Mouse (Mus musculus) frontal cortex, postnatal 10 days (tissue): ENCODE measurements around the gene Ptprd.

Experiments
- DNase-seq, 2 experiments: peaks; one replicate each; pipeline ENCODE4 v3.0.0; 2022; ENCODE audit warnings: low spot score in 2 of 2, mixed read lengths in 1 of 2

Gene Ptprd

DNA sequence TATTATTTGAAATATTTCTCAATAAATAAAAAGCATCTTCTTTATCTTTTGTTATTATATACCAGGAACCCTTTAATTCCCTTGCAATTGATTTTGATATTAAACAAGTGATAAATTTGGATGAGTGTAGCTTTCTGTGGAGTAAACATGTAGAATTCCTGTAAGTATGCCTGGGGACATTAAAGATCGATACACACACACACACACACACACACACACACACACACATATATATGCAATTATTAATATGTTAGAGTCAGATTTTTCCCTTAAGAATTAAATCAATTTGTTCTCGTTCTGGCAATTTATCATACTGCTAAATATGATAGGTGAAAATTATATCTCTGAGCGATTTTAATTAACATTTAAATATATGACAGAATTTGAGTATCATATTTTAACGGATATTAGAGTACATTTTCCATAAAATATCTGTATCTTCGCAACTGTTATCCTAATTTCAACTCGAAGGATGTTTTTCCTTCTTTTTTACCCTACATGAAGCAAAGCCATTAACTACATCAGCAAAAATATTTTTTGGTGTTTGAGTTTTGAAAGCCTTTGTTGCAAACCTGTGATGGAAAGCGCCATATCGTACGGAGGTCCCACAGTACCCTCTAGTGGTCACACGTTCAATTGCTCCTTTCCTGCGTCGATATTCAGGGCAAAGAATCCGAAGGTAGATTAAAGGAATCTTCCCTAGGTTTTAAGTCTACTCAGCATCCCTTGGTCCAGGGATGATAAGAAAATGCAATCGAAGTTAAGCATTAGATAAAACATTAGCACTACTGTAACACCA is 653.2 kb downstream of the Ptprd start:
- DNase-seq: peak in 1 of 2 experiments; percentile 27

DNA sequence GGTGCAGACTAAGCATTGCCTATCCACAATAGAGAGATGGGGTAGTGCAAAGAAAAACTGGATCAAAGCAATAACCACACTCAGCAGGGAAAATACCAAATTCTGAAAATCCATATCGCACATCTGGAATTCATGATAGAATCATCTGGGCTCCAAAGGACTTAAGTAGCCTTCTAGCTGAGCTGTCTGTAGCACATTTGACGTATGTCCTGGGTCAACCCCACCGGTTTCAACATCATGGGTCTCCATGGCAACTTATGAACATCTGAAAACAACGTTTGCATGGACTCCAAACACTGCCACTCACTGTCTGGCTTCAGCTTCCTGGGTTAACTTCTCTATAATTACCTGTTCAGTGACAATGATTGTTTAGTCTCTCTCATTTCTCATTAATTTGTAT is 655.9 kb downstream of the Ptprd start:
- no peak for DNase-seq

DNA sequence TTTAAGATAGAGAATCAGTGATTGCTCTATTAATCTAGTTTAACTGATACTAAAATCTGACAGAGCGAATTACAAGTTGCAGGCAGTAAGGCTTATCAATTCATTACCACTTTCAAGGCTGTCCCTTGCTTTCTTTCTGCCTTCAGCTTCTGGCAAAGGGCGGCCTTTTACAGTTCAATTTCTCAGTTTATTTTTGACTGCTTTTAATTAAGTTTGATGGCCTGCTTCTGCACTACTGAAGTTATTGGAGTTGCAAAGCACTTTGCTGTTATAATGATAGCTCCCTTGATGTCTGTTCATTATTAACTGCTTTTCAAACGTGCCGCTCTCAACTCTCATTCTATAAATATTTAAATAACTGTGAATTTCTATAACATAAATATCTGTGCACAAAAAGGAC is 673.9 kb downstream of the Ptprd start:
- no peak for DNase-seq

DNA sequence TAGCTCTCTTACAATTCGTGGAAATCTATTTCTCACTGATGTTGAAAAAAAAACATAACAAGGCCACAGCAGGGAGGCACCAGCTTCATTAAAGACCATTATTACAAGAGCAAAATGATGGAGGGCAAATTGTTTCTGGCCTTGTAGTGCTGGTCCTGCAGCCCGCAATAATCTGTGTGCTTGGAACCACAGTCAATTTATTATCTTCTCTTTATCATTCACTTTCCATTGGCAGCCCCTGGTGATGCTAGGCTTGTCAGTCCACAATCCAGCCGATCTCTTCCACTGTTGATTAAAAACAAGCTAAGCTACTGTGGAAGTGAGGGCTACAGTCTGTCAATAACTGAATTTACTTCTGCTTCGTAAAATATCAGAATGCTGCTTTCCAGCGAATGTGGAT is 674.4 kb downstream of the Ptprd start:
- no peak for DNase-seq

DNA sequence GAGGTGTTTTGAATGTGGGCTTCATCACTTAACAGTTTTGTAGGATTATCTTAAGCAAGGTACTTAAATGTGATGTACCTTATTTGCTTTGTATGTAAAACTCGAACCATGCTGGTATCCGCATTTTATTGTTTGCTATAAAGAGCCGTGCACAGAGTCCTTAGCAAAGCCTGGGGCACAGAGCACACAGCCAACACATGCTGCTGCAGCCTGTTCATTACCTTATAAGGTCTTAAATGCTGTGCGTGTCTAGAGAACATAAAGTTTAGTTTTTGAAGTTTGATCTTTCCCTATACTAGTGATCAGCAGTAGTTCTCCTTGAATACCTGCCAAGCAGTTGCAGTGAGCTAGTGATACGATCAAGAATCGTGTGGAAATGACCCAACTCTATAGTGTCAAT is 676.2 kb downstream of the Ptprd start:
- no peak for DNase-seq

DNA sequence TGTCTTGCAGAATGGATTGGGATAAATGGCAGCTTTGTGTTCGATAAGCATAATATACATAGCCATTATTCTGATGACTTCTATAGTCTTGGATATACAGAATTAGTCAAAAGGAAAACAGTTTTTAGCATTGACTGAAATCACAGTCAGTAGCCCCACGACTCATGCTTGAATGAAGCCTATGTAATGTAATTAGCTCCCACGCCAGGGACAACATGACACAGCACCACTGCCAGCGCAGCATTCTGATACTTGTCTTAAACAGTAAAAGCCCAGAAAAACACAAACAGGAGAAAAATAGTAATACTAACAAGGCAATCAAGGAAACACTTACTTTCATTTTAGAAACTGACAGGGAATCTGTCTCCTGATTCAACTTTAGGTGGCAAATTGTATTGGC is 677.2 kb downstream of the Ptprd start:
- DNase-seq: no peak

DNA sequence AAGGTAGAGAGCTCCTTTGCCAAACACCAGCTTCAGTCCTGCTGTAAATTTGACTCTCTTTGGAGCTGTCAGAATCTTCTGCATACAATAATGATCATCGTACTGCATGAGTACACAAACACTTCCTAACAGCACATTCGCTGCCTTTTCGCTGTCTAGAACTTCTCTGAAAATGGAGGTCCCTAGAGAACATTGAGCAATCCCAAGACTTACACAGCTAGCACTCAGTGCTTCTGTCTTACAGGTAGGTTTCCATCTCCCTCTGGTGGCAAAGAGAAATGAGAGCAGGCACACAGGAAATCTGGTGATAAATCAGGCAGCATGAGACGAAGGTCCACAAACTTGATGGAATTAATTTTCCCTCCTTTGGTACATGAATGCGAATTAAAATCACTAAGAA is 692.6 kb downstream of the Ptprd start:
- no peak for DNase-seq

DNA sequence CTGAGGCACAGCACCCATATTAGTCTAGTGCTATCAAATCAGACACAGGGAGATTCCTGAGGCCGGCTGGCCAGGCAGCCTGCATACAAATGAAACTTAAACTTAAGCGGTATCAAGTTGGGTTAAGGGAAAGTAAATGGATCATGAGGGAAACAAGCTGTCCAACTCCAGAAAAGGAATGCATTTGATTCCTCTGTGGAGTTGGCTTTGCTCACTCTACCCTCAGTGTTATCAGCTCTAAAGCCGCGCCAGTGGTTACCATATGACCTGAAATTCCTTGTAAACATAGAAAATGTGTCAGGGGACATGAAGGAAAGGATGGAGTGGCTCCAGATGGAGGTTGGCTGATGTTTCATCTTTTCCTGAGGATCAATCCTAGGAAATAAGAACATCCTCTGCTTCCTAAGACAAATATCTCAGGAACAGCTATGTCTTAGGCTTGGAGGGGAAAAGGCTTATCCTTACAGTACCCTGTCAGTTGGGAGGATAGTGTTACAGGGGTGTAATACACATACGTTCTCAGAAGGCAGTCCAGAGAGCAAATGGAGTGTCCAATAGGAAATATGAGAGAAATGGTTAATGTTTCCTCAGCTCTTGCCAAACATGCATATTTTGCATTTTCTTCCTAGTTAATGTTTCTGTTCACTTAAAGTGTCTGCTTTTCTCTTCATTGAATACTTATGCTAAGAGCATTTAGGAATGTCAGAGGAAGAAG is 697.7 kb downstream of the Ptprd start:
- no peak for DNase-seq

DNA sequence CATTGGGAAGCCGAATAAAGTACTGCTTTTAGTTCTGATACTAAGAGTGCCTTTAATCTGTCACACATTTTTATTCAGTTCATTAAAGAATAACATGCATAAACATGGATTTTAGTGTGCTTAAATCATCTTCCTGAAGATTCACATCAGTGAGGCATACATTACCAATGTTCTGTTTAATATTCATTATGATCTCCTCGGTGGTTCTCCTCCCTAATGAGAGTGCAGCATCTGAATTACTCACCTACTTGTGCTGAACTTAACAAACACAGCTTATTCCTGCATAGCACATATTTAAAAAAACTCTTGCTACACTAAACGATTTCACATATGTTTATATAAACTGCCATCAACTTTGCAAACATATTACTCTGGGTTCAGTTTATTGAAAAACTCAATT is 698.7 kb downstream of the Ptprd start:
- DNase-seq: no peak

DNA sequence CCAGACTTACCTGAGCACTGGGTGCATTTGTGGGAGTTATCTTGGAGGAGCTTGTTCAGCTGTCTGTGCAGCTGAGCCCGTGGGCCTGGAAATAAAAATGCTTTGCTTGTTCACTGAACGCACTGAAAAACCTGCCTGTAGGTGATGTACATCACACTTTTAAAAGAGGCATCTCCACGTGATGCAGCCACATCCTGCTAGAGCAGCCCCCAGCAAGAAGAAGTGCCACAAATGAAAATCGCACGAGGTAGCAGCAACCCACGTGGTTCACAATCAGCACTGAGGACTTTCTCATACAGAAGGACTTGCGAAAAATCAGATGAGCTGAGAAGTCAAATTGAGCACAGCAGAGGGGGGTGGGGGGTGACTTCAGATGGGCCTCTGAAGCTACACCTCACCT is 757.7 kb downstream of the Ptprd start:
- no peak for DNase-seq

DNA sequence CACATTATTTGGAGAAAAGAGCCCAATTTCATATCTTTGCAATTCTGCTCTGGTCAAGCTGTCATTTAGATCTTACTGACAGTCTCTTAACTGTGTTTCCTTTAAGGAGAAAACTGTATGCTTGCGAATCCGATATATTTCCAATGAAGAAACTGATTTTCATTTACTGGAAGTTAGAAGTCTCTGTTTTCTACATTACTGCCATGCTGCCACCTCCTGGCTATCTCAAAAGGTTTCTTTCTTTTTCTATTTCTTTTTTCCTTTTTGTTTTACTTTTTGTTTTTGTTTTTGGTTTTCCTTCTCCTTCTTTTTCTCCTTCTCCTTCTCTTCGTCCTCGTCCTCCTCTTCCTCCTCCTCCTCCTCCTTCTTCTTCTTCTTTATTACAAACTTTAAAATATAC is 812.6 kb downstream of the Ptprd start:
- no peak for DNase-seq

DNA sequence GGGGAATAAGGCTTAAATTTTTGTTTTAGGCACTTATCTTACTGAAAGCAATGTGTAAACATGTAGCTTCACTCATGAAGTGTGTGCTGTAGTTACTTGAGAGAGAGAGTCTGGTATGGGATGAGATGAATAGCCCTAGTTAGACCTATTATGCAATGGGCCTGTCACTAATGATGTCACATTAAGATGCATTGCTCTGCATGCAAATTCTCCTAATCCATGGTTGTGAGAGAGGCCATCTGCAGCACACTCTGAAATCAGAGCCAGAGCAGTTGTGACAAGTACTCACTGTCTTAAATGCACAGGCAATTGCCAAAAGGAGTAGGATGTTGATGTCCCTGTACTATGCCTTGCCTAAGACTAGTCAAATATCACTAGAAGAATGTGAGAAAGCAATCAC is 850.0 kb downstream of the Ptprd start:
- no peak for DNase-seq

DNA sequence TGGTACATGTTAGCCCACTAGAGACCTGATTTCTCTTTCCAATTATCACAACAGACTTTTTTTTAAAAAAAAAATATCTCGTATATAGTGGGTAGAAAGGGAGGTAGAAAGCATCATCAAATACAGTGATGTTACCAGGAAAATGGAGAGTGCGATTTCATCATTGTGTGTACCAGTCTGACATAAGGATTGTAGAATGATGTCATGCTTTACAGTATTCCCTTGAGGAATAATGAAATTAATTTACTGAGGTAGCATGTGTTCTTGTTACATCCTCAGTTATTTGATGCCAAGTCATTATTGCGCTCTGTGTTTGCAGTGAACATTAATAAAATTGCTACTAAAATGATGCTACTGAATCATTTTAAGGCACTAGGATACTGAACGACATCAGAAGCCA is 884.6 kb downstream of the Ptprd start:
- no peak for DNase-seq

DNA sequence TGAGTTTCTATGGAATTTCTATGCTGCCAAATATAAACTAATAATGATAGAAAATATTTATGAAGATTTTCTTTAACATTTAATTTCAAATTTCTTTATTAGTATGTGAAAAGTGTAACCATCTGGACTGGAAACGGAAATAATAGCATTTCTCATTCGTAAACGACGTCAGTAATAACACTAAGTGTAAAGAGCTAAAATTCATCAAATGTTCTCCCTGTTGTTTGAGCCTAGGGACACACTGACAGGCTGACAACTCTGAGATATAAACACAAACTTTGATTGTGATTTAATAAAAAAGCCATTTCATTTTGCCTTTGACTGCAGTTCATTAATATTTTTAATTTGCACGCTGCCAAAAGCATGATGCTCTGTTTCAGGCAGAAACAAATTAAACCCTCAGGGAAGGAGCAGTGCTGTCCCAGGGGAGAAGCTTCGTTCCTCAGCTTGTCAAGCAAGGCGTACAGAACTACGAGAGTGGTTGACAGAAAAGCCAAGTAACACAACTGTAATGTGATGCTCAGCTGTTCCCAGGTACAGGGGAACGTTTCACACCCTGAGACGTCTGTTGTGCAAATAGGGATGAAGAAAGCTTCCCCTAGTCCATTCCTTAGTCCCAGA is 894.6 kb downstream of the Ptprd start:
- no peak for DNase-seq

DNA sequence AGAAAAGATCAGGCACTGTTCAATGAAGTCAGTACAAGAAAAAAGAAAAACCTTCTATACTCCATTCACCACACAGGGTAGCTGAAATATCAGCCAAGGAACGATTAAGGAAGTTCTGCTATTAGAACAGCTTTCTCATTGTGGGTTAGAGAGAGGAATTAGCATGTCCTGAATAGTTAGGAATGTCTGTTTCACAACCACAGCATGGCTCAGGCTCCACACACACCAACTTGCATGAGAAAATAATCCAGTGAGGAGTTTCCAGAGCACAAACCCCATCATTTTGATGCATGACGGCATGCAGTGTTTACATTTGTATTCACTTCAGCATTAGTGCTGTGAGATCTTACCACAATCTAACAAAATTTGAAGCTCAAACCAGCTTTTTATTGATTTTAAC is 895.1 kb downstream of the Ptprd start:
- no peak for DNase-seq

DNA sequence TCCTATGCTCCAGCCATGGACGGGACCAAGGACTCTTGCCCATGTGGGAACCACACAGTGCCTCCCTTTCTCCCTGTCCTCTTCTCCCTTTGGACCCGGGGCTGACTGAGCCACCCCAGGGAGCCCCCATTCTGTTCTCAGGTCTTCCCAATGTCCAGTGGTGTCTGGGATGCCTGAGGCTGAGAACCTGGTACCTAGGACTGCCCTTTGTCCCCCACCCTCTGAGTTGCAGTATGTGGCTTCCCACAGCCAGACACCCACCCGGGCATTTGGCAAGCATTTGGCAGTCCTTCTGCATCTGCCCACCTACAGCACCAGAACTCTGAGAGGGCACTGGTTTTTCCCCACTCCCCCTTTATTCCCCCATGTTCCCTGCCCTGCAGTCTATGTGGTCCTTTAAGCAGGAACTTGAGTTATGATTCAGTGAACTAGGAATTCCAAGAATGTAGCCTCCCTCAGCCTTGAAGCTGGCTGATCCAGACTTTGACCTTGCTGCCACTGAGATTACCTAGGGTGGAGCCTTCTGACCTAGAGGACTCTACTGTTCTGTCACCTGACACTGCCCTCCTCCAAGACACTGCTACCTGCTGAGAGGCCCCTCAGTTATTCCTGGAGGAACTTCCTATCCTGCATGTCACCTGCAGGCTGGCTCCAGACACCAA is 901.5 kb downstream of the Ptprd start:
- no peak for DNase-seq

DNA sequence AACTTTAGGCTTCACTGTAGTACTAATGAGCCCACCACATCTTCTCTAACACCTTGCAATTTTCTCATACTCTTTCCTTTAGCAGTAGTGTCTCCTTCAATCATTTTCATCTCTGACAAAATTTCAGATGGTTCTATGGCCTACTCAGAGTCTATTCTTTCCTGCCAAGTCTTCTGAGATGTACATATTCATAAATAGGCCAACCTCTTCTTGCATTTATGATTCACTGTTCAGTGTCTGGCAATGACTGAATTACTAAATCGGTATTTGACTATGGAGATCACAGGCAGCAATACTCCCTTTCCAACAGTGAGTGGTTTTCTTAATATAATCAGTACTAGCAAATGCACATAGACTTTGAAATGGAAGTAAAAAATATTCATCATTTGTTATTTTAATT is 928.3 kb downstream of the Ptprd start:
- DNase-seq: no peak

DNA sequence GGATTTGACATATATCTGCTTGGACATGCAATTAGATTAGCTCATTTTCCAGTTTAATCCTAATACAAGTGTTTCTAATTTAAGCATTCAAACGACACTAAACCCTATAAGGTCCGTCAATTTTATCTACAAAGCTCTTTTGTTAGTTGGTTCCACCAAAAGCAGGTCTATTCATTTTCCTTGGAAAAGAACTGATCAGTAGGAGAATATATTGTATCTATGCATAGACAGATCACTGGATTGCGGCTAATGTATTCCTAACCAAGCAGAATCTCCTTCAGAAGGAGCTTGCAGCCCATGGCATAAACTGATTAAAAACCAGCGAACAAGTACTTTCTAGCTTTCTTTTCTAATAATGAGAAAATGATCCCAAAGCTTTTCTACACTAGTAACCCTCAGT is 933.8 kb downstream of the Ptprd start:
- DNase-seq: no peak

DNA sequence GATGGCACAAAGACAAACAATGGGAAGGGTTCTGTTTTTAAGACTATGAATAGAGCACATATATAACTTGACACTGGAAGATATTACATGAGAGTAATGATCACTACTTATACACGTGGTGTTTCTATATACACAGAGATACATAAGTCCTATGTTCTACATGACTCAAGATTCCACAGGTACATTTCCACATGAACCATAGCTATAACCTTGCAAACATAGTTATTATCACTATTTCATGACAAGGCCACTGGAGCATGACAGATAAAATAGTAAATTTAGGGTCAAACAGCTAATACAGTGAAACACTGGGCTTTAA is 951.8 kb downstream of the Ptprd start:
- DNase-seq: no peak

DNA sequence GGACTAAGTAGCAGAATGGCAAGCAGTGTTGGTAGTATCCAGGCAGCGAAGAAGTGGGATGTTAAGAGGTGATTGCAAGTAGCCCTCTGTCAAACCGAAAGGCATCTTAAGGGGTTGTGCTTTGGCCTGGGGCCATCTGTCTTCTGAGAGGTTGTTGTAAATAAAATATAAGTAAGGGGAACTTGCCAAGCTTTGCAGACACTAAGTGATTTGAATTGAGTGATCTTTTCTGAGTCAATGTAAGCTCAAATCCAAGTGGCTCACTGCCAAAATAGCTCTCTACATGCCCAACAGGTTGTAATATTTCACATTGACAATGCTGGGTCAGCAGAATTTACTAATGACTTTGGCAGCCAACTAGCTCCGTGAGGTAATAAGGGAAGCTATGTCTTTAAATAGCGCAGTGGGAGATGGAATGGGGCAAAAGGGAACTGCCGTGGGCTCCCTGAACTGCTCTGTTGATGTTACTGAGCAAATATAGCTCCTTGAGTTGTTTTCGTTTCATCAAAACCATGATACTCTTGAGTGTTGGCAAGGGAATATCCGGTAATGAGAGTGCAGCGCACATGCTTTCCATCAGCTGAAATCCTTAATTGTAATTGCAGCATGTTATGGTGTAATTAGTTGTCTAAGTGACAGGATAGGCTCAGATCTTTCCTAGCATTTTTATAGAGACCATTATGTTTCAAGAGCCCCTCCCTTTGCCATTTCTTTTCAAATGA is 952.4 kb downstream of the Ptprd start:
- no peak for DNase-seq

DNA sequence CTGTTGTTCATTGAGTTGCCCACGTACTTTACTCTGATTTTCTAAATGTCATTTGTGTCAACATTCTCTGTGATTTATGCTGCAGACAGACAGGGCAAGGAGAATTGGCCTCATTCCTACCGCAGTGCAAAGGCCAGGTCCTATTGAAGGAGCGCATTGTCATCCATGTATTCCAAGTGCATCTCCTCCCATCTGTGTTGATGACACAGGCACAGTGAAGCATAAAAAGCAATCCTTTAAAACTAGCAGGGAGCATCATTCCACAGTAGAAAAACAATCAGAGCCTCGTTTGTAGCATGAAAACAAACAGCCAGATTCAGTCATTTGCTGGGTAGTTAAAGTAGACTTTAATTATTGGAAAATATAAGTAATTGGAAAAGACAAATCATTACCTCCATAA is 960.6 kb downstream of the Ptprd start:
- no peak for DNase-seq

DNA sequence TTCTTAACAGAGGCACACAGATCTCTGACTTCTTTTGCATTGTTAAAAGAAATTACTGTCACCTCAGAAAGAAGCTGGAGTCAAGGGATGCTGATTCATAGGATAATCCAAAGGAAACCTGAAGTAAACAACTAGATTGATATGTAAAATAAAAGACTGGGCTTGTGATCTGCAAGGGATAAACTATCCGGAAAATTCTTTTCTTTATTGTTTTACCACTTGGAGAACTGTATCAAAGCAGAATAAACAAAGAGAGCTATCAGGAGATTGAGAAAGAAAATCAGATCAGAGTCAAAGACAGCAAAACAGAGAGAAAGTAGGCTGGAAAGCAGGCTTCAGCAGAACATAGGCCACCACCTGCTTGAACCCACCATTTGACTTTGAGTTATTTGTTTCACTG is 962.0 kb downstream of the Ptprd start:
- no peak for DNase-seq
